Mouse (Mus musculus) inflammation-experienced regulatory T-cells, adult 6 months (primary cell): ENCODE data around the gene Irs1. TPM values are rescaled to one million over a fixed set of nuclear protein-coding genes. Genes with fewer than 3 reads are reported as not detected.

Source experiments
- ATAC-seq: one replicate; pipeline ENCODE4 v1.8.0; 2017
- polyA plus RNA-seq, 3 experiments: library from polyadenylated mRNA; unstranded; fragments of 100-300 nt; shearing (Covaris generic); gene quantifications; one replicate each; pipeline ENCODE4 v1.2.1; 2017

Gene Irs1
- polyA plus RNA-seq, 3 experiments from 2014 or later: not detected

GRCm38 (mm10) chr1:82247221-82247951, 43.8 kb downstream of the Irs1 start:
- no peak for ATAC-seq

DNA sequence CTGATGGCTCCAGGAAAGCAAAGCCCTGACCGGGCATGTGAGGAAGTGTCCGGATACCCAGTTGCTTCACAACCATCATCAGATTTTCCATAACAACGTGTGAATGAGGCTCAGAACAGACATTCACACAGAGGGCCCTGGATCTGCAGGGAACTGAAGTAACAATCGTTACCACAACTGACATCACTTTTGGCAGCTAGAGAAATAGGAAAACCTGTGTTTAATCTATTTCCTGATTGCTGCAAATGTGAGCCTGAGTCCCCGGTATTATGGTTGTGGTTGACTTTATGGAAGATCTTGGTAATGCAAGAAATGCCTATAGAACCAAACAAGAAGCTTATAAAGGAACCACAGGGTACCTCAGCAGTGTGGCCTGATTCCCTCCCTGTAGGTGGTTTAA, 46.2 kb downstream of the Irs1 start:
- ATAC-seq: no peak

DNA sequence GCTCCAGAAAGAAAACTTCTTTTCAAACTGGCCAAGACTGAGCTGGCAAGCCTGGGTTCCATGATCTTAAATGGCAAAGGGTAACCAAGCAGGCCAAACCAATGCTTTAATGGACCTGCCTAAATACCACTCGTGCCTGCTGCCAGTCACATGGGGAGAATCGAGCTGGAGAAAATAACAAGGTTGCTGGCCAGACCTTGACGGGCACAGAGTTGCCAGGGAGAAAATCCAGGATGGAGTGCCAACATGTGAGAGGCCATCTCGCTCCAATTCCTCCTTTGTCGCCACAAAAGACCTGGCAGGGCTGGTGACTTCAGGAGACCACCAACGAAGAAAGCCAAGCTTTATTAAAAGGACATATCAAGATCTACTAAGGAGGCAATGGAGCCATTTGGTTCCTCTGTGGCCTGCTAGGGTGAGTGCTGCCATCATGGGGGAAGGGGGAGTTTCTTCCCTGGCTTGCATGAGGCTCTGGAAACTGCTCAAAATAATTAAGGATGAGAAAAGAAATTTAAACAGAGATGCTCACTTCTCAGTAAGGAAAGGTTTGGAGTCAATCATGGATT, 47.9 kb downstream of the Irs1 start:
- no peak for ATAC-seq

- ATAC-seq: no peak
Measured at GRCm38 (mm10) chr1:82239409-82240201, 51.6 kb downstream of the Irs1 start.

DNA sequence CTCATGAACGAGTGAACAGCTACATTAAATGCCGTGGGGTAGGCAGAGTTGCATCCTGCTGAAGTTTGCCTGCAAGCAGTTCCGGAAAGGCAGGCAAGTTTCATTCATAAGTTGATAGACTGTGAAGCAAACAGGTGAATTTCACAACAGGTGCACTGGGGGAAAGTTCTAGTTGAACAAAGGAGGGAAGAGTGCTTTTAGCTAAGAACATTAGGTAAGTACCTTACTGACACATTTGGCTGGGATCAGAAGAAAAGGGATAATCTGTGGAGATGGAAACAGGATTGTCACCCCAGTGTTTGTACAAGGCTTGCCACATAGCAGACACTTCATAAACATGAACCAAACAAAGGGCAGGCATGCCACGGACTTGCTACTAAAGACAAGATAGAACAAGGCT, 53.0 kb downstream of the Irs1 start:
- ATAC-seq: no peak

DNA sequence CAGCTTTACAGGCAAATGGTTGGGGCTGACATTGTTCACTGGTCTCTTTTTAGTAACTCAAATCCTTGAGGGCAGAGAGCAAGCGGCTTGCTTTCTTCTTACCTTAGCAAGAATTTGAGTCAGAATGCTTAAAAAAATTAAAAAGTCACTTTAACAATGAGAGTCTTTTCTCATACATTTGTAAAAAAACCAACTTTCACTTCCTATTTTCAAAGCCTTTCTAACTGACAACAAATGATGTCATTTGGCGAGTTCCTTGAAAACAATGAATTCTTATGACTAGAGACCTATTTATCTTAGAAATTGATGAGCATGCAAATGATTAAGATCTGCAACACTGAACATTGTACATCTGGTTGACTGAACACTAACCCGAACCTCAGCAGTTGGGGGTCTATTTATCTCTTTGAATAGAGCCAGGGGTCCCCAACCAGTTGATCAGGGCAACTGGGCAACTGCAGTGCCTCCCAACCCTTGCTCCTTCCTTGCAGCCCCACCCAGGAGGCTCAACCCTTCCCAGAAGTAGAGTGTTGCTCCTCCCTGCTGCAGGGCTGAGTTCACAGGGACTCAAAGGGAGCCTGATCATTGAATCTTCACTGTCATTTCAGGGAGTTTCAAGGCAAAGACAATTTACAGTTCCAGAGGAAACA, 55.6 kb downstream of the Irs1 start:
- ATAC-seq: no peak

- ATAC-seq: no peak
Measured at GRCm38 (mm10) chr1:82234616-82235015, 56.6 kb downstream of the Irs1 start.

GRCm38 (mm10) chr1:82232812-82233211, 58.4 kb downstream of the Irs1 start, which contains the start of gene Gm9747:
TSS of gene Gm9747 (plus strand) at chr1:82233112.
- no peak for ATAC-seq

DNA sequence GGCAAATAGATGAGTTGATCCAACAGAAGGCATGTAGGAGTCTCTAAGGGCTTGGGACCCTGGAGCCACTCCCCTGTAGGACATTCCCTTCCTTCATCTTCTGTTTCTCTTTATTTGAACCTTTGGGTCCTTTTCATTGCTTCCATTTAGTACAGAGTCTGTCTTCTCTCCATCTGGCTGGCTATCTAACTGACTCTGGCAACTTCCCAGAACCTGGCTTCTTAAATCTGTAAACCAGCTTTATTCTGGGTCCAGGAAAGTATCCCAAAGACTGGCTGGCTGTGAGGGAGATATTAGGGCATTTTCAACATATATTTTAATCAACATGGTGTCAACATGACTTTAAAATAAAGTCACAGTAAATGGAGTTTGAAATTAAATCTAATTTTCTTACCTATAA, 62.4 kb downstream of the Irs1 start:
- no peak for ATAC-seq

DNA sequence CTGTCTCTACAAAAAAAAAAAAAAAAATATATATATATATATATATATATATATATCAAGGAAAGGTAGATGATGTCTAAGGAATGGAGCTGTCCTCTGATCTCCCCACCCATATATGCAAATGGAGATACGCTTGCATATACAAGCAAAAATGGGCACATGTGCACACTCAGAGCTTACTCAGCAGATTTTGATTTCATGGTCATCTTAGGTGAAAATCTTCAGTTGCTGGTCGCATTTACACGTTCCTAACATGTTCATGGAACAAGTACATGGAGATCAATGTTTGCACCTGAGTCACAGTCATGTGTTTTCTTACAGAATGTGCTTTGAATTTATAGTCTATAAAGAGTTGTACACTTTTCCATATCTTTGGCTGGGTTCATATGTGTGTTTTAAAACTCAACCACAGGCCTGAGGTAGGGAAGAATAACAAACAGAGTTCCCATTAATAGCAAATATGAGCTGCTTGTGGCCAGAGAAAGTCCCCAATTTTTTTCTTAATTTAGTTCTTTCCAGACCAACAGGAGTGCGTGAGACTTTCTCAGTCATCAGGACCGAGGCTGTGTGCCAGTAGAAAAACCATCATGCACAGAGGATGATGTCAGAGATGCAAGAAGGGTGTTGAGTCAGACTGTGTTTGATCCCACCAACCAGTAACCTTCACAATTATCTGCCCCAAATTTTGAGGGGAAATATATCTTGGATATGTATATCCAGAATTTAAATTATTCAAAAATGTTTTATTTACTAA, 68.0 kb downstream of the Irs1 start:
- no peak for ATAC-seq

DNA sequence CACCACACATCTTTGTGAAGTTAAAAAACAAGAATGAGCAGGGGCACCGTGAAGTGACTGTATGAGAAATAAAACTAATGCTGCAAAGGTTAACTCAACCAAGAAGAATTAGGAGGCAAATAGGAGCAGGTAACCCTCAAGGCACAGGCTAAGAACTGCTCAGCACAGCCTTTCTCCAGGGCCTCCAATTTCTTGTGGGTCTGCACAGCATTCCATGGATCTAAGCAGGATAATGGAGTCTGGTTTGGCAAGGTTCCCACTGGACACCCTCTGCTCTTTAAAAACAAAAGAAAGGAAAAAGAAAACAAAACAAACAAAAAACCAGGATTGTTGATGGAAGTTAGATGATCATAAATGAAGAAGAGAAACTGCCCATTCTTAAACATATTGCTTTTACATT, 69.8 kb downstream of the Irs1 start:
- no peak for ATAC-seq

DNA sequence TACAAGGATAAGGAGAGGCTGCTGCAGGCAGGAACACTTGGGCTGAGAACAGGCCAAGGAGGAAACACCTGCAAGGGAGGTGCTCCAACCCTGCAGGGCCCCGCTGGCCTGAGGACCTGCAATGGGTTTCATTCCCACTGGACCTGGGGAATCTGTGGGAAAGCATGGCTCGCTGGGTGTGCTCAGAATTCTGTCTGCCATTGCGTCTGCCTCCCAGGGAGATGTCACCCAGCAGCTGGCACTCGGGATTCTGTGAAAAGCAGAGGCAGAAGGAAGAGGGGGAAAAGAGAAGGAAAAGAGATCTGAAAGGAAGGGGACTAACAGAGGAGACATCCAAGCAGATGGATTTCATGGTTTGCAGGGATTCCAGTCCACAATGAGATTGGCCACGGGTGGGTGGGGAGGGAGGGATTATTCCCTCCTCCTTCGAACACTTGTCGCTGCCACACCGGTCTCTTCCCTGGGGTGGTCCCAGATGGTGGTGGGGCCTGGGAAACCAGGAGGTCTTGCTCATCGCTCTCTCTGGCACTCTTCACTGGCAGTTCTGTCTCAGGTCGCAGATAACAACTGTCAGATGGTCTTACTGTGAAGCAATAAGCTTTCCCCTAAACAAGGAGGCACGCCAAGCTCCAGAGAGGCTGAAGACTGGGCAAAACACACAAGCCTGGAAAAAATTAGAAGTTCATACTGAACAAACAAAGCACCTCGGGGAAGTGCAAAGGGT, 70.4 kb downstream of the Irs1 start:
- ATAC-seq: no peak

GRCm38 (mm10) chr1:82207511-82207910, 83.7 kb downstream of the Irs1 start:
- no peak for ATAC-seq

GRCm38 (mm10) chr1:82200636-82201035, 90.6 kb downstream of the Irs1 start:
- no peak for ATAC-seq

- no peak for ATAC-seq
Measured at GRCm38 (mm10) chr1:82199918-82200317, 91.3 kb downstream of the Irs1 start.

- ATAC-seq: no peak
Measured at GRCm38 (mm10) chr1:82191579-82191978, 99.6 kb downstream of the Irs1 start.

DNA sequence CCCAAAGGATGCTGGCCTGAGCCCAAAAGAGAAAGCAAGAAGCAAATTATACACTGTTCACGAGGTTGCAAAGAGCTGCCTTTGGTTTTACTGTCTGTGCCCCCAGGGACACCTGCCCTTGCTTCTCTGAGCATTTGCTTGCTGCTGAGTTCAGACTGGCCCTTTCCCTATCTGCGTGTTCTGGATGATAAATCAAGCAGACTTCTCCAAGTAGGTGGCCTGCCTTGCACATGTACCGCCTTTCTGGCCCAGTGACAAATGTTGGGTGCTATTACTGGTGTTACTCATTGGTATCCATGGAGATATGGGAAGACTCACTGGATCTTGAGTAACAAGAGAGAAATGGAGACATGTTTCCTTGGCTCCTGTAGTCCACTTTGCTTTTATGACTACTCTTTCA, 101.7 kb downstream of the Irs1 start:
- no peak for ATAC-seq

- no peak for ATAC-seq
Measured at GRCm38 (mm10) chr1:82188549-82189231, 102.5 kb downstream of the Irs1 start.

GRCm38 (mm10) chr1:82183913-82184442, 107.2 kb downstream of the Irs1 start:
- ATAC-seq: no peak
